Mouse (Mus musculus) hindbrain, embryonic 12.5 days (tissue): ENCODE results near the gene Sorcs3. TPM values are rescaled to one million over a fixed set of nuclear protein-coding genes. Genes with fewer than 3 reads are reported as not detected.

Experiments
- ATAC-seq: fragments of 200-750 bp; cut with Nextera tagmentation; 2 replicates; pipeline ENCODE4 v1.8.0; 2017; ENCODE audit warnings: moderate TSS enrichment; ENCODE audit not compliant: low FRiP score
- H3K27ac ChIP-seq: fragments of 300-500 bp; sonication (generic); 2 replicates; pipeline ENCODE4 v1.5.1; 2016; ENCODE audit warnings: mild to moderate bottlenecking
- H3K27me3 ChIP-seq: fragments of 300-500 bp; sonication (generic); 2 replicates; pipeline ENCODE4 v1.6.1; 2016; ENCODE audit warnings: mild to moderate bottlenecking
- H3K36me3 ChIP-seq: fragments of 300-500 bp; sonication (generic); 2 replicates; pipeline ENCODE4 v1.6.1; 2016; ENCODE audit warnings: mild to moderate bottlenecking
- H3K4me1 ChIP-seq: fragments of 300-500 bp; sonication (generic); 2 replicates; pipeline ENCODE4 v1.6.1; 2016
- H3K4me2 ChIP-seq: fragments of 300-500 bp; sonication (generic); replicated peaks from 2 replicates; pipeline ENCODE4 v1.6.1; 2016; ENCODE audit warnings: mild to moderate bottlenecking
- H3K4me3 ChIP-seq: fragments of 300-500 bp; sonication (generic); 2 replicates; pipeline ENCODE4 v1.5.1; 2016; ENCODE audit warnings: mild to moderate bottlenecking
- H3K9ac ChIP-seq: fragments of 300-500 bp; sonication (generic); 2 replicates; pipeline ENCODE4 v1.6.1; 2016; ENCODE audit warnings: mild to moderate bottlenecking, moderate library complexity
- H3K9me3 ChIP-seq: fragments of 300-500 bp; sonication (generic); replicated peaks from 2 replicates; pipeline ENCODE4 v1.6.1; 2016; ENCODE audit warnings: mild to moderate bottlenecking
- WGBS: fragments of 180-500 bp; shearing (Covaris S2); methylation state at CpG from one replicate; pipeline ENCODE4 v1.1.7; 2016; 5-methylcytosine and 5-hydroxymethylcytosine counted together
- polyA plus RNA-seq: library from polyadenylated mRNA; unstranded; fragments of >200 nt; fragmentation: Nextera tagmentation; extraction: Ambion mirVana; gene quantifications from 2 replicates; pipeline ENCODE4 v1.2.1, GENCODE M21; 2016

Sorcs3 gene
- polyA plus RNA-seq, 1 experiment from 2014 or later, result 7.6 TPM

DNA sequence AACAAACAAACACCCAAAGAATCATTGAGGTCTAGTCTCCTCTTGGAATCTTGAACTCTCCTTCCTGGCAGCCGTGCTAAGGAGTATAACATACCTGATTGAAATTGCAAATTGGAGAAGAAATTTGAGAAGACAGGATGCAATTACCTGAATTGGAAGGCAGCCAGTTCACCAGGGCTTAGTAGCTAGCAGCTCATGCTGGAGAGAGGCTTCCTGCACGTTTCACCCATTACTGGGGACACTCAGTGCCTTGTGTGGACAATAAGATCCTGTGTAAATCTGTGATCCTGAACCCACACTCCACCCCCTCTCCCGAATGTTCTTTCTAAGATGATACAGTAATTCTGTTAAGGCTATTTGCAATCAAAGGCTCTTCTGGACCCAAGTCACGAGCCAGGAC is 633.6 kb downstream of the Sorcs3 start:
- WGBS, result 72% methylated on average over 4 of the region's 4 CpGs
- Histone ChIP-seq H3K27me3 (no peaks in the 10 kb centered on the region), H3K36me3 (no peaks in the 10 kb centered on the region), H3K9ac (no peak overlapping the region), H3K4me2 (no peak overlapping the region), H3K9me3 (no peaks in the 10 kb centered on the region; the same call in 1 of the 2 replicates), H3K27ac (no peak overlapping the region), H3K4me3 (no peak overlapping the region), H3K4me1 (no peaks in the 10 kb centered on the region)
- no peak for ATAC-seq

DNA sequence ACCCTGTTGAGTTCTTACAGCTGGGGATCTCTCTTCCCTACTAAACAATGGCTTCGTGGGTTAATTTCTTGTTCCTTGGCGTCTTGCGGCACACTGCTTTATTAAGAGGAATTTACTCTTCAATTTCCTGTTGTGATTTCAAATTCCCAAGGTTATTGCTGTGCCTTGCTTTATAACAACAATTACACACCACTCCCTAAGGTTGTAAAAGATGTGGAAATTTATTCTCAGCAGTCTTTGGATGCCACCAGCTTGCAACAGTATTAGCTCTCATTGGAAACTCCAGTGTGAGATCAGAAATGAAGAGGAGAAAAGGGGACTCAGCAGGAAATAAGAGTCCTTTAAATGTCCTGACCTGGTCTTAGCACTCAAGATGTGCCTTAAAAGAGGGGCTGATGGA is 641.9 kb downstream of the Sorcs3 start:
- Histone ChIP-seq H3K4me2 (no peak overlapping the region), H3K9ac (no peak overlapping the region), H3K27ac (no peak overlapping the region), H3K9me3 (no peaks in the 10 kb centered on the region; the same call in 1 of the 2 replicates), H3K36me3 (no peaks in the 10 kb centered on the region), H3K4me1 (no peaks in the 10 kb centered on the region), H3K4me3 (no peak overlapping the region), H3K27me3 (no peaks in the 10 kb centered on the region)
- no peak for ATAC-seq
- WGBS, result 85% methylated on average over 3 of the region's 3 CpGs

DNA sequence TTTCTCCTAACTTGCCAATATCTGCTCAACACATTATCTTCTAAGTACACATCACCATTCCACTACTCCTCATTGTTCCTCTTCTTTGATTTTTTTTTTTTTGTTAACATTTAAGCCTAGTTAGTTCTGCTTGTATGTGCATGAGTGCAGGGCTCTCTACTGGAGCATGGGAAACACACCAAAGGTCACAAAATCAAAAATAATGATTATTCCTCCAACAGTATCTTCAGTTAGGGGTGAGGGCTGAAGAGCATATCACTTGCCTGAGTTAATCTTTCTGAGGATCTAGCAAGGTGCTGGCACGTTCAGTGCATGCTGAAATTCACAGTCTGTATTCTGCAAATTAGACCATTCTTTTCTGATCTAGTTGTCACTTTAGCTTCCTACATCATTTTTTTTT is 644.6 kb downstream of the Sorcs3 start:
- Histone ChIP-seq H3K4me2 (no peak overlapping the region), H3K36me3 (no peaks in the 10 kb centered on the region), H3K27ac (no peak overlapping the region), H3K4me1 (no peaks in the 10 kb centered on the region), H3K9ac (no peak overlapping the region), H3K9me3 (no peaks in the 10 kb centered on the region), H3K4me3 (no peak overlapping the region), H3K27me3 (no peaks in the 10 kb centered on the region)
- no peak for ATAC-seq
- 81% methylated on average over 1 of the region's 1 CpGs for WGBS
